Mouse (Mus musculus): Measurements from ENCODE around the gene Syndig1. TPM values are rescaled to one million over a fixed set of nuclear protein-coding genes. Genes with fewer than 3 reads are reported as not detected.

Syndig1 gene
- not detected for polyA plus RNA-seq (2017; shearing (Covaris generic))

GRCm38 (mm10) chr2:149828911-149829310 lies at the start of gene Syndig1:
Gene Syndig1 (plus strand): TSS chr2:149829211.

GRCm38 (mm10) chr2:149830536-149831458 lies 1.8 kb downstream of the Syndig1 start, which contains the start of gene C530025M09Rik:
Gene C530025M09Rik (minus strand): TSS chr2:149831213.

Other genes starting within 250 kb of the Syndig1 start
- not detected for gene C530025M09Rik, start 2.0 kb downstream of the Syndig1 start, polyA plus RNA-seq (2017; shearing (Covaris generic))